Mouse (Mus musculus) stomach, embryonic 16.5 days (tissue): Measurements from ENCODE around the gene Cyb5rl. TPM values are rescaled to one million over a fixed set of nuclear protein-coding genes. Genes with fewer than 3 reads are reported as not detected.
A peak's percentile ranks its signal among the peaks of the same experiment; 100 is the strongest.

ENCODE experiments used
- ATAC-seq: fragments of 200-750 bp; cut with Nextera tagmentation; 2 replicates; pipeline ENCODE4 v1.8.0; 2017; ENCODE audit warnings: moderate number of reproducible peaks, moderate TSS enrichment; ENCODE audit not compliant: insufficient read depth, low FRiP score
- H3K27ac ChIP-seq: fragments of 300-500 bp; sonication (generic); 2 replicates; pipeline ENCODE4 v1.5.1; 2014; ENCODE audit warnings: low read length
- H3K27me3 ChIP-seq: fragments of 300-500 bp; sonication (generic); 2 replicates; pipeline ENCODE4 v1.6.1; 2014; ENCODE audit warnings: low read length, control low read depth, mixed read lengths; ENCODE audit not compliant: control insufficient read depth, insufficient read depth
- H3K36me3 ChIP-seq: fragments of 300-500 bp; sonication (generic); 2 replicates; pipeline ENCODE4 v1.6.1; 2014; ENCODE audit warnings: low read length; ENCODE audit not compliant: control insufficient read depth, insufficient read depth
- H3K4me1 ChIP-seq: fragments of 300-500 bp; sonication (generic); 2 replicates; pipeline ENCODE4 v1.6.1; 2014; ENCODE audit warnings: low read length, control low read depth, mixed read lengths; ENCODE audit not compliant: control insufficient read depth, insufficient read depth
- H3K4me2 ChIP-seq: fragments of 300-500 bp; sonication (generic); 2 replicates; pipeline ENCODE4 v1.6.1; 2014; ENCODE audit warnings: low read depth, low read length, mixed read lengths
- H3K4me3 ChIP-seq: fragments of 300-500 bp; sonication (generic); replicated peaks from 2 replicates; pipeline ENCODE4 v1.5.1; 2014; ENCODE audit warnings: mild to moderate bottlenecking, low read length
- H3K9ac ChIP-seq: fragments of 300-500 bp; sonication (generic); 2 replicates; pipeline ENCODE4 v1.6.1; 2014; ENCODE audit warnings: low read length
- H3K9me3 ChIP-seq: fragments of 300-500 bp; sonication (generic); replicated peaks from 2 replicates; pipeline ENCODE4 v1.6.1; 2016; ENCODE audit warnings: low read length, control low read depth; ENCODE audit not compliant: control insufficient read depth
- WGBS: fragments of 180-500 bp; shearing (Covaris S2); extraction: QIAGEN DNeasy Blood & Tissue Kit; methylation state at CpG from one replicate; pipeline ENCODE4 v1.1.7; 2014; 5-methylcytosine and 5-hydroxymethylcytosine counted together
- polyA plus RNA-seq: library from polyadenylated mRNA; unstranded; fragments of >200 nt; fragmentation: Nextera tagmentation; extraction: Ambion mirVana; gene quantifications from 2 replicates; pipeline ENCODE4 v1.2.1, GENCODE M21; 2015

Gene Cyb5rl
- polyA plus RNA-seq, 1 experiment from 2014 or later = 7.5 TPM

DNA sequence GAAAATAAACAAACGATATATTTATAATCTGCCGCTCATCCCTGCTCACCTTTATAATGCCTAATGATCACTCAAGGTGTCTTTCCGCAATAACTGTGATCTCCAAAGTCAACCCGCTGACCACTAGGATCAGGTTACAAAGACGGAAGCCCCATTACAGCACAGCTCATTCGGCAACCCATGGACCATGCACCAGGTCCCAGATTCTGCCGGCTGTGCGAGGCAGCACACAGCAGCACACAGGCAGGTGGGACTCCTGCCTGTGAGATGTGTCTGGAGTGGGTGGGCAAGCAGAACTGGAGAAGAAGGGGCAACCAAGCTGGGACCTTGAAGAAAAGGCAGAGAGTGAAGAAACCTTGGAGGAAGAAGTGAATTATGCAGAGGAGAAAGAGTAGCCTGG, 47.5 kb downstream of the Cyb5rl start:
- Histone ChIP-seq H3K4me3 (no peak overlapping the region), H3K9me3 (no peaks in the 10 kb centered on the region), H3K9ac (no peak overlapping the region), H3K27ac (no peak overlapping the region), H3K27me3 (no peaks in the 10 kb centered on the region), H3K36me3 (no peaks in the 10 kb centered on the region), H3K4me2 (no peak overlapping the region), H3K4me1 (peaks cover 8% of the 10 kb centered on the region; the same call in 1 of the 2 replicates)
- ATAC-seq = no peak
- WGBS = 34% methylated on average over 8 of the region's 8 CpGs

DNA sequence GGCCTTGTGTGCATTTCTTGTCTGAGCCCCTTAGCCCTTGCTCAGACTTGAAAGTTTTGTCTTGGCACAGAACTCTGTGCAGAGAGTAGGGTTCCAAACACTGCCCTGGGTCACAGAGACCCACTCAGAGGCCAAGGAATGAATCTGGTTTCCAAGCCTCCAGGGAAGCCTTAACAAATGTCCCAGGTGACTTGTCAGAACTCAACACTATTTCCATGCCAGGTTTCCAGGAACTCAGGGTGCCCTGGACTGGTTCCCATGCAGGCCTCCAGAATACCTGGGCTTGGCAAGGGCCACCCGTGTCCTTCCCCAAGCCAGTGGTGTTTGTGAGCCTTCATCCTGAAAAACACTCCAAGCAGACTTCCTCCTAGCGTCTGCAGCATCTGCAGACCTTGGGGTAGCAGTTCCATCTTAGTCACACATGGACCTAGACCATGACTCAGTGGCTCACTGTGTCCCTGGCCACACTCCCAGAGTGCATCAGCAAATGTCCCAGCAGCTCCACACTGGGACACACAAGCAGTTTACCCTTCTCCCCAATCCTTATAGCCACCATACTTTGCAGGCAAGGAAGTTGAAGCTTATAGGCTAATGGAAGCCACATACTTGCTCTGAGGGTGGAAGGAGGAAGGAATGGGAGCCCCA, 51.1 kb downstream of the Cyb5rl start:
- Histone ChIP-seq H3K36me3 (no peaks in the 10 kb centered on the region), H3K9ac (no peak overlapping the region)

GRCm38 (mm10) chr4:107119056-107119455, 52.3 kb downstream of the Cyb5rl start:
- Histone ChIP-seq H3K9me3 (no peaks in the 10 kb centered on the region), H3K9ac (no peak overlapping the region), H3K27ac (peak overlapping the region; percentile 33; the same call in 1 of the 2 replicates), H3K4me1 (peaks cover 25% of the 10 kb centered on the region; the same call in 1 of the 2 replicates), H3K4me3 (no peak overlapping the region), H3K27me3 (no peaks in the 10 kb centered on the region), H3K36me3 (no peaks in the 10 kb centered on the region), H3K4me2 (no peak overlapping the region)
- WGBS = 42% methylated on average over 4 of the region's 4 CpGs
- peak; percentile 63; the same call in 1 of the 2 replicates for ATAC-seq

More for the DNA sequence above, 51.1 kb downstream of the Cyb5rl start:
- WGBS = 87% methylated on average over 2 of the region's 2 CpGs
- Histone ChIP-seq H3K9me3 (no peaks in the 10 kb centered on the region), H3K4me3 (no peak overlapping the region), H3K4me1 (peaks cover 20% of the 10 kb centered on the region; the same call in 1 of the 2 replicates), H3K27ac (no peak overlapping the region), H3K27me3 (no peaks in the 10 kb centered on the region), H3K4me2 (no peak overlapping the region)
- no peak for ATAC-seq

DNA sequence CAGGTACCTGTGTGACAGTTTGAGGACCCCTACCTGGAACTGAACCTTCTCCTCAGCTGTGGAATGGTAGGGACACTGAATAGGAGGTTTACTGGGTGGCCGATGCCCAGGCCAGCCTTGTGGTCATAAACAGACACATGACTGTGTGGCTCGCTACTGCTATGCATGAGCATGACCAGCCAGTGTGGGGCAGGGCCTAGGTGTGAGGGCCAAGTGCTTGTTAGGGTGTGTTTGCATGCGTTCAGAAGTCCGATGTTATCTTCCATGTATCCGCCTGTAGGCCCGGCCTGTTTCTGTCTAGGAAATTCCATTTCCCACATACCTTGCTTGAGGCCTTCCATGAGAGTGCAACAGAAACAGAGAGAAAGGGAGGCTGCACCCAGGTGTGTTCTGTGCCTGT, 53.9 kb downstream of the Cyb5rl start:
- Histone ChIP-seq H3K4me2 (no peak overlapping the region), H3K36me3 (no peaks in the 10 kb centered on the region), H3K9me3 (no peaks in the 10 kb centered on the region), H3K4me3 (no peak overlapping the region), H3K27ac (peak overlapping the region; percentile 26; the same call in 1 of the 2 replicates), H3K27me3 (no peaks in the 10 kb centered on the region), H3K9ac (no peak overlapping the region), H3K4me1 (peaks cover 25% of the 10 kb centered on the region; the same call in 1 of the 2 replicates)
- WGBS = 72% methylated on average over 6 of the region's 6 CpGs
- ATAC-seq = peak; percentile 22; the same call in 1 of the 2 replicates

DNA sequence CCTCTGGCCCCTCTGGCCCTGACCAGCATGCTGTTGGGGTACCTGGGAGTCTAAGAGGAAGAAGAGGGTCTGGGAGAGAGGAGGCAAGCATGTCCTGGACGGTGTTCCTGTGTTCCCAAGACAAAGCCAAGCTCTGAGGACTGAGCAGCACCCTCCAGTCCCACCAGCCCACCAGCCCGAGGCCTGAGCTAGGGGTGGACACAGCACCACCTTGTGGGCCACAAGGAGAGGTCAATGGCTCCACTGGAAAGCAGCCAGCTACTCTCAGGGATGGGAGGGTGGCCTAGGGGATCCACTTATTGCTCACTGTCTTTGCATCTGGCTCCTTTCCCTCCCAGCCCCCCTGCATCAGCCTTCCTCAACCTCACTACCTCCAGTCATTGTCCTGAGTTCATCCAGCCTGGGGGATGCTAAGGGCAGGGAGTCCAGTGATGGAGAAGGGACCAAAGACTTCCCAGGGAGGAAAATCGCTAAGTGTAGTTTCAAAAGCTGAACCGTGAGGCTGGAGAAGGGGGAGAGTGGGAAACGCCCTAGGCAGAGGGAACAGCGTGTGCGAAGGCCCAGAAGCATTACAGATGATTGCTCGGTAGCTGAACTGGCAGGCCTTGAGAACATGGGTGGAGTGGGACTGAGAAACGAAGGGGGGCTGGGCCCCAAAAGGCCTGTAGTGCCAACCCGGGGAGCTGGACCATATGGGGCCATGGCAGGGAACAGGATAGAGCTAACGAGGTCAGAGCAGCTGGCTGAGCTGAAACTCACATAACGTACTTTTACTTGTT, 54.6 kb downstream of the Cyb5rl start:
- no peaks in the 10 kb centered on the region for H3K36me3 ChIP-seq
- 0 out of 2 replicates have a peak, but pooled peaks have one; percentile 6 for ATAC-seq

DNA sequence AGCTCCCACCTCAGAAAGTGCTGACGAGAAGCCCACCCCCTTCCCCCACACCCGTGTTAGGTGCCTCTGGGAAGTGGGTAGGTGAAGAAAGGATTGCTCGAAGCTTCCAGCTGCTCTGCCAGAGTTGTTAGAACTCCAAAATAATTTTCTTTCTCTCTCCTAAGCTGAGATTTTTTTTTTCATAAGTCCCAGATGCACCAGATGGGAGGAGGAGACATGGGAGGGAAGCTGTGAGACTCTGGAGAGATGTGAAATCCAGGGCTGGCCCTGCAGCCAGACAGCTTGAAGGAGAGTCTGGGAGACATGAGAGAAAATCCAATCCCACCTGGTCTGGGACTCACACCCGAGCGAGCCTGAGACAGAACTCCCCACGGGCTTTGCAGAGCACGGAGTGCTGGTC, 57.6 kb downstream of the Cyb5rl start:
- Histone ChIP-seq H3K27me3 (no peaks in the 10 kb centered on the region), H3K36me3 (no peaks in the 10 kb centered on the region), H3K9ac (no peak overlapping the region), H3K4me2 (no peak overlapping the region), H3K27ac (peak overlapping the region; percentile 20; the same call in 1 of the 2 replicates), H3K9me3 (no peaks in the 10 kb centered on the region), H3K4me3 (no peak overlapping the region), H3K4me1 (peaks cover 32% of the 10 kb centered on the region)
- ATAC-seq = no peak
- 47% methylated on average over 7 of the region's 7 CpGs for WGBS

More for the DNA sequence above, 54.6 kb downstream of the Cyb5rl start:
- Histone ChIP-seq H3K4me3 (no peak overlapping the region), H3K27ac (peak overlapping the region; percentile 26; the same call in 1 of the 2 replicates), H3K9me3 (no peaks in the 10 kb centered on the region), H3K4me1 (peaks cover 25% of the 10 kb centered on the region; the same call in 1 of the 2 replicates), H3K4me2 (no peak overlapping the region), H3K9ac (peak overlapping the region; percentile 3; the same call in 1 of the 2 replicates), H3K27me3 (no peaks in the 10 kb centered on the region)
- WGBS = 56% methylated on average over 12 of the region's 12 CpGs

GRCm38 (mm10) chr4:107125101-107125500, 58.3 kb downstream of the Cyb5rl start:
- H3K27me3 ChIP-seq = no peaks in the 10 kb centered on the region
- no peak for ATAC-seq
- 65% methylated on average over 5 of the region's 5 CpGs for WGBS
- H3K36me3 ChIP-seq = no peaks in the 10 kb centered on the region
- no peak overlapping the region for H3K4me2 ChIP-seq
- no peak overlapping the region for H3K27ac ChIP-seq
- peaks cover 30% of the 10 kb centered on the region for H3K4me1 ChIP-seq
- H3K9ac ChIP-seq = no peak overlapping the region
- no peak overlapping the region for H3K4me3 ChIP-seq
- H3K9me3 ChIP-seq = no peaks in the 10 kb centered on the region

DNA sequence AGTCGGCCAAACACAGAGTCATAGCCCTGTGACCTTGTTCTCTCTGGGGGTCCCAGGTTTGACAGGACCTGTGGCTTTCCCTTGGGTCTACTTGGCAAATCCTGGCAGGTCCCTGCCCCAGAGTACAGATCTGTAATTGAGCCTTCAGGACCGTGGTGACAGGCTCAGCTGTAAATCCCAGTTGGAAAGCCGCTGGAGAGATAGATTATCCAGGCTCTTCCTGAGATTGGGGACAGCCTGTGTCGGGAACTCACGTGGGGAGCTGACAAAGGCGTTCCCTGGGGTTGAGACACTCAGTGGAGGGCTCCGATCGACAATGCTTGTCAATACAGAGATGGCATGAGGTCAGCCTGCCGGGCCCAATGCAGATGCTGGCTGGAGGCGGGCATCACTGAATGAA, 59.6 kb downstream of the Cyb5rl start:
- Histone ChIP-seq H3K4me2 (no peak overlapping the region), H3K27ac (no peak overlapping the region), H3K9me3 (no peaks in the 10 kb centered on the region), H3K4me1 (peaks cover 29% of the 10 kb centered on the region), H3K4me3 (no peak overlapping the region), H3K27me3 (no peaks in the 10 kb centered on the region), H3K9ac (no peak overlapping the region), H3K36me3 (no peaks in the 10 kb centered on the region)
- ATAC-seq = no peak
- 71% methylated on average over 10 of the region's 10 CpGs for WGBS
